Mouse (Mus musculus): Measurements from ENCODE around the gene Zbtb8a. TPM values are rescaled to one million over a fixed set of nuclear protein-coding genes. Genes with fewer than 3 reads are reported as not detected.
"Not testable (repeated sequence)": the region's sequence is repeated elsewhere in the genome, so short reads cannot be mapped to it uniquely, and the experiment has no call there.

Gene Zbtb8a
- polyA plus RNA-seq (2014; fragmentation: Nextera tagmentation; extraction: Ambion mirVana) = 7.2 and 7.4 TPM in 2 replicates

DNA sequence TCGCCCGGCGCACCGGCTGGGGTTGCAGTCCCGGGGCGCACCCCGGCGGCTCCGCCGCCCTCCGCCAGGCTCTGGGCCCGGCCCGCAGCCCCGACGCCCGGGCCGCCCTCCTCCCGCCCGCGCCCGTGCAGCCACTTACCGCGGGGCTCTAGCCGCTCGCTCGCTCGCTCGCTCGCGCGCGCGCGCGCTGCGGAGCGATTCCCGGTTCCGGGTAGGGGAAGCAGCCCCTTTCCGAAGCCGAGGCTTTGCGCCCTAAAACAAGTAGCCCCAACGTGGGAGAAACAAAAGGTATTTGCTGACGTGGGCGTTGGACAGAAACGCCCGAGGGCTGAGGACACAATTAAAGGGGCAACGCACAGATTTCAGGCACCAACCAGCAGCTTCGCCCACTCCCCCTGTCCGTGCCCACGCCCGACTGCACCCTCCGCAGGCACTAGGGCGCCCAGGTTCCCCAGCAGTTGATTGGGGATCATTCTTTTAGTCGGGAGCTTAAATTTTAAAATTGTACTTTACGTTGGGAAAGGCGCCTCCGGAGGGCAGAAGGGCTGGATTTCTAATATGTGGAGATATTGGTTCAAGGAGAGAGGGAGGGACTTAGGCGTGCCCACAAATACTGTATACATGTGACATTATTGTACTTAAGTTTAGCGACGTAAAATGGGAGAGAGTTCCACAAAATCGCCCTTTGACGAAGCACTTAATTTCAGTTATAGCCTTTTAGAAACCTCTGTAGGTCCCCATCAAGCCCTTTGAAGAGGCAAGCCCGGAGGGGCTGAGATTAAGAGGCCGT, at the start of gene Zbtb8a:
Zbtb8a (minus strand) TSS at position 516 of the 790 bp plus-strand sequence.
- H3K27me3 ChIP-seq (ENCODE audit: control insufficient read depth, insufficient read depth, low read length) = peaks cover 6% of the 10 kb centered on the region; the same call in 1 of the 2 replicates

GRCm38 (mm10) chr4:129418321-129418720, 40.4 kb upstream of the Zbtb8a start:
- H3K4me2 ChIP-seq (ENCODE audit: low read depth, severe bottlenecking) = no peak overlapping the region
- no peaks in the 10 kb centered on the region for H3K4me1 ChIP-seq (ENCODE audit: control insufficient read depth, insufficient read depth, low read length)
- H3K4me3 ChIP-seq (ENCODE audit: low read depth, low read length) = no peak overlapping the region
- H3K36me3 ChIP-seq (ENCODE audit: control insufficient read depth, insufficient read depth, low read length) = no peaks in the 10 kb centered on the region
- DNase-seq (ENCODE audit: low spot score) = no peak
- no peak for ATAC-seq (ENCODE audit: insufficient number of reproducible peaks, low FRiP score, low TSS enrichment, low read depth)
- WGBS = 76% methylated on average over 5 of the region's 5 CpGs
- no peaks in the 10 kb centered on the region for H3K27me3 ChIP-seq (ENCODE audit: control insufficient read depth, insufficient read depth, low read length)
- H3K9me3 ChIP-seq (ENCODE audit: control insufficient read depth, low read length) = no peaks in the 10 kb centered on the region
- H3K9ac ChIP-seq (ENCODE audit: low read length) = no peak overlapping the region
- H3K27ac ChIP-seq (replicated peaks; ENCODE audit: low read depth, low read length) = no peak overlapping the region

More for the DNA sequence above, at the start of gene Zbtb8a:
- Histone ChIP-seq H3K4me1 (ENCODE audit: control insufficient read depth, insufficient read depth, low read length) (peaks cover 2% of the 10 kb centered on the region; the same call in 1 of the 2 replicates), H3K4me3 (ENCODE audit: low read depth, low read length) (peak within 1 kb of the TSS; percentile 61), H3K9ac (ENCODE audit: low read length) (peak within 1 kb of the TSS; percentile 90), H3K4me2 (ENCODE audit: low read depth, severe bottlenecking) (peak within 1 kb of the TSS; percentile 72), H3K9me3 (ENCODE audit: control insufficient read depth, low read length) (no peaks in the 10 kb centered on the region), H3K27ac (replicated peaks; ENCODE audit: low read depth, low read length) (0 out of 2 replicates have a peak within 1 kb of the TSS, but pooled peaks have one; percentile 52), H3K36me3 (ENCODE audit: control insufficient read depth, insufficient read depth, low read length) (no peaks in the 10 kb centered on the region)
- ATAC-seq (ENCODE audit: insufficient number of reproducible peaks, low FRiP score, low TSS enrichment, low read depth) (no peak), DNase-seq (ENCODE audit: low spot score) (peak; percentile 79)
- WGBS = 1% methylated on average over 58 of the region's 65 CpGs

GRCm38 (mm10) chr4:129416478-129416877, 38.6 kb upstream of the Zbtb8a start:
- Histone ChIP-seq H3K9me3 (ENCODE audit: control insufficient read depth, low read length) (no peaks in the 10 kb centered on the region), H3K9ac (ENCODE audit: low read length) (no peak overlapping the region), H3K36me3 (ENCODE audit: control insufficient read depth, insufficient read depth, low read length) (no peaks in the 10 kb centered on the region), H3K27me3 (ENCODE audit: control insufficient read depth, insufficient read depth, low read length) (no peaks in the 10 kb centered on the region), H3K4me2 (ENCODE audit: low read depth, severe bottlenecking) (no peak overlapping the region), H3K4me1 (ENCODE audit: control insufficient read depth, insufficient read depth, low read length) (no peaks in the 10 kb centered on the region), H3K27ac (replicated peaks; ENCODE audit: low read depth, low read length) (no peak overlapping the region), H3K4me3 (ENCODE audit: low read depth, low read length) (no peak overlapping the region)
- ATAC-seq (ENCODE audit: insufficient number of reproducible peaks, low FRiP score, low TSS enrichment, low read depth) (no peak), DNase-seq (ENCODE audit: low spot score) (no peak)
- WGBS = 82% methylated on average over 5 of the region's 5 CpGs

DNA sequence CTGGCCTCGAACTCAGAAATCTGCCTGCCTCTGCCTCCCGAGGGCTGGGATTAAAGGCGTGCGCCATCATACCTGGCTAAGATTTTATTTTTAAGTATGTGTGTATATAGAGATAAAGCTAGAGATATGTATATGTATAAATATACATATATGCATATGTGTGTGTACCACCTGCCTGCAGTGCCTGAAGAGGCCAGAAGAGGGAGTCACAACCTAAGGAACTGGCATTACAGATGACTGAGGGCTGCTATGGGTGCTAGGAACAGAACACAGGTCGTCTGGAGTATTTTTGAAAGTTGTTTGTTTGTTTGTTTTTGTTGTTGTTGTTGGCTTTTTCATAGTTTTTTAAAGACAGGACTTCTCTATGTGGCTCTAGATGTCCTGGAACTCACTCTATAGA, 38.0 kb upstream of the Zbtb8a start:
- ATAC-seq (ENCODE audit: insufficient number of reproducible peaks, low FRiP score, low TSS enrichment, low read depth) (no peak), DNase-seq (ENCODE audit: low spot score) (no peak)
- Histone ChIP-seq H3K27me3 (ENCODE audit: control insufficient read depth, insufficient read depth, low read length) (no peaks in the 10 kb centered on the region), H3K9me3 (ENCODE audit: control insufficient read depth, low read length) (no peaks in the 10 kb centered on the region), H3K9ac (ENCODE audit: low read length) (no peak overlapping the region), H3K36me3 (ENCODE audit: control insufficient read depth, insufficient read depth, low read length) (no peaks in the 10 kb centered on the region), H3K4me2 (ENCODE audit: low read depth, severe bottlenecking) (no peak overlapping the region), H3K4me3 (ENCODE audit: low read depth, low read length) (no peak overlapping the region), H3K27ac (replicated peaks; ENCODE audit: low read depth, low read length) (no peak overlapping the region), H3K4me1 (ENCODE audit: control insufficient read depth, insufficient read depth, low read length) (no peaks in the 10 kb centered on the region)
- WGBS = 93% methylated on average over 5 of the region's 5 CpGs

DNA sequence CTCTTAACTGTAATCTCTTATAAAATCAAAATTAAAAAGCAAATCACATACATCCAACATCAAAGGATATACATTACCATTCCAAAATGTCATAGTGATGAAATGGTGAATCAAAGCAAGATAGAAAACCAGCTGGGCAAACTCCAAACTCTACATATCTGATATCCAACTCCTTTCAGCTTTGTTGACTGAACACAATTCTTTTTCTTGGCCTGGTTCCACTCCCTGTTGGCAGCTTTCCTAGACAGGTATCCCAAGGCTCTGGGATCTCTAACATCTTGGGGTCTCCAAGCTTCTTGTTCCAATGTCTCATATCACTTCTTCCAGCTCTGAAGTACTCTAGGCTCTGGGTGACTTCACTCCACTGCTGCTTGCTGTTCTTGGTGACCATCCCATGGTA, 33.1 kb upstream of the Zbtb8a start:
- ATAC-seq (ENCODE audit: insufficient number of reproducible peaks, low FRiP score, low TSS enrichment, low read depth) (no peak), DNase-seq (ENCODE audit: low spot score) (no peak)
- H3K36me3 ChIP-seq (ENCODE audit: control insufficient read depth, insufficient read depth, low read length) = no peaks in the 10 kb centered on the region
- H3K4me3 ChIP-seq (ENCODE audit: low read depth, low read length) = no peak overlapping the region
- H3K4me1 ChIP-seq (ENCODE audit: control insufficient read depth, insufficient read depth, low read length) = no peaks in the 10 kb centered on the region
- no peak overlapping the region for H3K9ac ChIP-seq (ENCODE audit: low read length)
- H3K27me3 ChIP-seq (ENCODE audit: control insufficient read depth, insufficient read depth, low read length) = peaks cover 2% of the 10 kb centered on the region; the same call in 1 of the 2 replicates
- no peak overlapping the region for H3K27ac ChIP-seq (replicated peaks; ENCODE audit: low read depth, low read length)
- H3K9me3 ChIP-seq (ENCODE audit: control insufficient read depth, low read length) = no peaks in the 10 kb centered on the region
- no peak overlapping the region for H3K4me2 ChIP-seq (ENCODE audit: low read depth, severe bottlenecking)

- H3K27me3 ChIP-seq (ENCODE audit: control insufficient read depth, insufficient read depth, low read length); H3K4me2 ChIP-seq (ENCODE audit: low read depth, severe bottlenecking); H3K36me3 ChIP-seq (ENCODE audit: control insufficient read depth, insufficient read depth, low read length); H3K4me1 ChIP-seq (ENCODE audit: control insufficient read depth, insufficient read depth, low read length); DNase-seq (ENCODE audit: low spot score); H3K9ac ChIP-seq (ENCODE audit: low read length); ATAC-seq (ENCODE audit: insufficient number of reproducible peaks, low FRiP score, low TSS enrichment, low read depth); H3K9me3 ChIP-seq (ENCODE audit: control insufficient read depth, low read length); H3K4me3 ChIP-seq (ENCODE audit: low read depth, low read length); H3K27ac ChIP-seq (replicated peaks; ENCODE audit: low read depth, low read length): not testable (repeated sequence)
- 87% methylated on average over 3 of the region's 3 CpGs for WGBS
Observed at GRCm38 (mm10) chr4:129410532-129410931, 32.6 kb upstream of the Zbtb8a start.

DNA sequence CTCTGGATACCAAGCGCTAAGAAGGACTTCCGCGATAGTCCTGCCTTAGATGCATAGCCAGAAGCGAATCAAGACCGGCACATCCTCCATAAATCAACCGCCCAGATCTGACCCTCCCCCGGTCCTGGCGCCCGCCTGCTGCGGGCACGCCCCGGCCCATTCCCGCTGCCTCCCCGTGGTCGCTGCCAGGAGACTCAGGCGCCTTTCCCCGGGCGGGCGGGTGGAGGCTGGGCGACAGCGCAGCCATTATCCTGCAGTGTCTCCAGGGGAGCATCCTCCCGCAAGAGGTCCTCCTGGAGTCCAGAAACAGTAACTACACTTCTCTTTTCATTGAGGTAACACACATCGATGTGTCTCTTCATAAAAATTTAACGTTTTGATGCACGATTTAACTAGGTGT, 28.5 kb upstream of the Zbtb8a start:
- WGBS = 2% methylated on average over 25 of the region's 25 CpGs
- no peak overlapping the region for H3K27ac ChIP-seq (replicated peaks; ENCODE audit: low read depth, low read length)
- no peak for ATAC-seq (ENCODE audit: insufficient number of reproducible peaks, low FRiP score, low TSS enrichment, low read depth)
- no peaks in the 10 kb centered on the region for H3K36me3 ChIP-seq (ENCODE audit: control insufficient read depth, insufficient read depth, low read length)
- peak; percentile 47 for DNase-seq (ENCODE audit: low spot score)
- H3K4me2 ChIP-seq (ENCODE audit: low read depth, severe bottlenecking) = peak overlapping the region; percentile 48; the same call in 1 of the 2 replicates
- H3K4me3 ChIP-seq (ENCODE audit: low read depth, low read length) = peak overlapping the region; percentile 24
- H3K9me3 ChIP-seq (ENCODE audit: control insufficient read depth, low read length) = no peaks in the 10 kb centered on the region
- H3K4me1 ChIP-seq (ENCODE audit: control insufficient read depth, insufficient read depth, low read length) = no peaks in the 10 kb centered on the region
- peaks cover 2% of the 10 kb centered on the region; the same call in 1 of the 2 replicates for H3K27me3 ChIP-seq (ENCODE audit: control insufficient read depth, insufficient read depth, low read length)
- H3K9ac ChIP-seq (ENCODE audit: low read length) = no peak overlapping the region

DNA sequence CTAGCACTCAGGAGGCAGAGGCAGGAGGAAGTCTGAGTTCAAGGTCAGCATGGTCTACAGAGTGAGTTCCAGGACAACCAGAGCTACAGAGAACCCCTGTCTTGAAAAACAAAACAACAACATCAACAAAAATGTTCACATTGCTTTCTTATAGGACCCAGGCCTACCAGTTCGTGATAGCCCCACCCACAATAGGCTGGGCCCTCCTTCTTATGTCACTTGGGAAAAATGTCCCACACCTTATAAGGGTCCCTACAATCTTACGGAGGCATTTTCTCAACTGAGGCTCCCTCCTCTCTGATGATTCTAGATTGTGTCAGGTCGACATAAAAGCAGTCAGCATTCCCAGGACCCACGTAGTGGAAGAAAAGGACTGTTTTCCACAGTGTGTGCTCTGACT, 21.9 kb upstream of the Zbtb8a start:
- no peaks in the 10 kb centered on the region for H3K4me1 ChIP-seq (ENCODE audit: control insufficient read depth, insufficient read depth, low read length)
- 82% methylated on average over 4 of the region's 4 CpGs for WGBS

More for the DNA sequence above, 21.9 kb upstream of the Zbtb8a start:
- H3K4me3 ChIP-seq (ENCODE audit: low read depth, low read length) = no peak overlapping the region
- H3K36me3 ChIP-seq (ENCODE audit: control insufficient read depth, insufficient read depth, low read length) = no peaks in the 10 kb centered on the region
- no peak overlapping the region for H3K27ac ChIP-seq (replicated peaks; ENCODE audit: low read depth, low read length)
- H3K9ac ChIP-seq (ENCODE audit: low read length) = no peak overlapping the region
- DNase-seq (ENCODE audit: low spot score) = no peak
- no peak for ATAC-seq (ENCODE audit: insufficient number of reproducible peaks, low FRiP score, low TSS enrichment, low read depth)
- no peaks in the 10 kb centered on the region for H3K9me3 ChIP-seq (ENCODE audit: control insufficient read depth, low read length)
- H3K27me3 ChIP-seq (ENCODE audit: control insufficient read depth, insufficient read depth, low read length) = no peaks in the 10 kb centered on the region
- H3K4me2 ChIP-seq (ENCODE audit: low read depth, severe bottlenecking) = no peak overlapping the region

Data from limb, embryonic 11.5 days (tissue).